Mouse (Mus musculus): ENCODE data around the gene Zfp599. TPM values are rescaled to one million over a fixed set of nuclear protein-coding genes. Genes with fewer than 3 reads are reported as not detected.
A peak's percentile ranks its signal among the peaks of the same experiment; 100 is the strongest.
"Not testable (repeated sequence)": the region's sequence is repeated elsewhere in the genome, so short reads cannot be mapped to it uniquely, and the experiment has no call there.

The Zfp599 gene
- 7.5 and 7.6 TPM in 2 replicates for polyA plus RNA-seq (2016; fragmentation: Nextera tagmentation; extraction: Ambion mirVana)

DNA sequence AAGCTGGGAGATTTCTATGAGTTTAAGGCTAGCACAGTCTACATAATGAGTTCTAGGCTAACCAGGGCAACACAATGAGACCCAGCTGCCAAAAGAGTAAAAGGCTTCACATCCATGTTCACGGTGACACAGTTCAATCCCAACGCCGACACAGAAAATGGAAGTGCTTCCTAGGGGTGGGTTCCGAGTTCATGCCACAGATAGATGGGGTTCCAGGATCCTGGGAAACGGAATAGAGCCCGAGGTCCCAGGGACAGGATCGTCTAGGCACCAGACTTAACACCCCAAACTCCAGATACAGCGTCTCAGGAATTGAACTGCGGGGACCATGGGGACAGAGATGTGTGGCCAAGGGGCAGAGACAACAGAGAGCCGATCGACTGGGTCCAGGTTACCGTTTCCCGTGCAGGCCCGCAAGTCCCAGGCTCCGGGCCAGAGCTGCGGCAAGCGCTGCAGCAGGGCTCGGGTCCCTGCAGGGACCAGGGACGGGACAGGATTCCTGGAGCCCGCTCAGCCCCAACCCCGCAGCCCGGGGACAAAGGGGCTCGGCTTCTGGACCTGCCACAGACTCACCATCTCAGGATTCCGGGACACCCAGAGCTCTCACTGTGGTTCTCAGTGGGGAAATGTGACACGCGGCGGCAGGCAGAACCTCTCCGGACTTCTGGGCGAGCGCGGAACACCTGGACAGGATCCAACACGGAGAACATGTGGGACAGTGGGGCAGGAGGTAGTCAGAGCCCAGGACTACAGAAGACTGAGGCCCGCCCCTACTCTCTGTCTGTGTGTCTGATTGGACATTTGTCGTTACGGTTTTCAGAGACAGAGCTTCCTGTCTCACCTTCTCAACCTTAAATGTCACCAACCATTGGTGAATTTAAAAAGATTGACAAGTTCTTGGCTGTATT is at the start of gene Zfp599:
Gene Zfp599 (minus strand): TSS at position 712 of the 908 bp plus-strand sequence.
- under 1% methylated on average over 35 of the region's 35 CpGs for WGBS
- Histone ChIP-seq H3K27ac (peak within 1 kb of the TSS; percentile 57; the same call in 1 of the 2 replicates), H3K36me3 (peaks cover 26% of the 10 kb centered on the region), H3K9ac (peak within 1 kb of the TSS; percentile 83), H3K27me3 (no peaks in the 10 kb centered on the region), H3K9me3 (peaks cover 13% of the 10 kb centered on the region), H3K4me1 (no peaks in the 10 kb centered on the region), H3K4me3 (peak within 1 kb of the TSS; percentile 67), H3K4me2 (replicated peaks) (peak within 1 kb of the TSS; percentile 71)
- peak; percentile 96 for ATAC-seq (ENCODE audit: insufficient number of reproducible peaks, insufficient read depth, low FRiP score, low TSS enrichment)

DNA sequence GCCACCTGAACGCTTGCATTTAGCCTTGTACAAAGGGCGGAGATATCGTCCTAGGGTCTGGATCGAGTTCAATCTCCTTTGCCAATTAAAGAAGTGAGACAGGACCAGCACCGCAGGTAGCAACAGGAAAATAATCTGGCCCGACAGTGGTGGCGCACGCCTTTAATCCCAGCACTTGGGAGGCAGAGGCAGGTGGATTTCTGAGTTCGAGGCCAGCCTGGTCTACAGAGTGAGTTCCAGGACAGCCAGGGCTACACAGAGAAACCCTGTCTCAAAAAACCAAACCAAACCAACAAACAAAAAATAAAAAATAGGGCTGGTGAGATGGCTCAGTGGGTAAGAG is 48.2 kb upstream of the Zfp599 start:
- H3K27ac ChIP-seq, H3K9me3 ChIP-seq, H3K4me1 ChIP-seq, H3K9ac ChIP-seq, H3K27me3 ChIP-seq: not testable (repeated sequence)
- Histone ChIP-seq H3K36me3 (peaks cover 24% of the 10 kb centered on the region), H3K4me2 (replicated peaks) (peak overlapping the region; percentile 43), H3K4me3 (peak overlapping the region; percentile 96)
- ATAC-seq (ENCODE audit: insufficient number of reproducible peaks, insufficient read depth, low FRiP score, low TSS enrichment), result peak; percentile 18; the same call in 1 of the 2 replicates
- 14% methylated on average over 9 of the region's 9 CpGs for WGBS

DNA sequence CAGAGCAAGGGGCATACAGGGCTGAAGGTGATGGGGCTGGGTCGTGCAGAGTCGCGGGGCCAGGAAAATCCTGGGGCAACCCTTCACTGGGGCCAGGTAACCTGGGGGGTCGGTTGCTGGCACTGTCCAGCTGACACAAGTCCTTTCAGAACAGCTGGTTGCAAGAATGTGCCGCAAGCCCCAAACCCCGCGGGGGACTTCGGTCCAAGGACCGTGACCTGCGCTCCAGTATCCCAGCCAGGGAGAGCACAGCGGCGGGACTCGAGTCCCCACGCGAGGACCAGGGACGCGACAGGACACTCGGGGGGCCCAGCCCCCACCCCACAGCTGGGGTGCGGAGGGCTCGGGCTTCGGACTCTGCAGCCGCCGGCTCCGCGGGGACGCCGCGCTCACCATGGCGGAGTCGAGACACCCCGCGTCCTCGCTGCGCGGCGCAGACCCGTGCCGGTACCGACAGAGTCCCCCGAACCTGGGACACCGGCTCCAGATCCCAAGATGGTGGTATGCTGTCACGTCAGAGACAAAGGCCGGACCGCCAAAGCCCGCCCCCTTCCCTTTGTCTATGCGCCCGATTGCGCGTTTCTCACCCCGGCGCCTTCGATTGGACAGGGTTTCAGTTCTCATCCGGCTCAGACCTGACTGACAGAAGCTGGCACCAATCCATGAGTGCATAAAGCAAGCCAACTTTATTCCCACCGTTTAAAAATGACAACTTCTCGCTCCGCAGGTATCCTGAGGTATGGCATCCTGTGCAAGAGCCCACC is 47.6 kb upstream of the Zfp599 start, which contains the start of gene Zfp810:
Gene Zfp810 (minus strand): TSS at position 493 of the 764 bp plus-strand sequence.
- Histone ChIP-seq H3K27me3 (no peaks in the 10 kb centered on the region), H3K36me3 (peaks cover 30% of the 10 kb centered on the region), H3K27ac (peak within 1 kb of the TSS; percentile 79), H3K4me1 (peaks cover 10% of the 10 kb centered on the region), H3K4me2 (replicated peaks) (peak within 1 kb of the TSS; percentile 68), H3K9me3 (peaks cover 5% of the 10 kb centered on the region; the same call in 1 of the 2 replicates), H3K4me3 (peak within 1 kb of the TSS; percentile 96), H3K9ac (peak within 1 kb of the TSS; percentile 95)
- WGBS, result under 1% methylated on average over 56 of the region's 56 CpGs
- ATAC-seq (ENCODE audit: insufficient number of reproducible peaks, insufficient read depth, low FRiP score, low TSS enrichment), result peak; percentile 99

- 12% methylated on average over 6 of the region's 6 CpGs for WGBS
- H3K36me3 ChIP-seq, result peaks cover 36% of the 10 kb centered on the region
- peak overlapping the region; percentile 95 for H3K9ac ChIP-seq
- H3K27ac ChIP-seq, result peak overlapping the region; percentile 79
- no peaks in the 10 kb centered on the region for H3K27me3 ChIP-seq
- H3K4me2 ChIP-seq (replicated peaks), result peak overlapping the region; percentile 68
- peaks cover 10% of the 10 kb centered on the region for H3K4me1 ChIP-seq
- H3K4me3 ChIP-seq, result peak overlapping the region; percentile 96
- no peak for ATAC-seq (ENCODE audit: insufficient number of reproducible peaks, insufficient read depth, low FRiP score, low TSS enrichment)
- H3K9me3 ChIP-seq, result peaks cover 5% of the 10 kb centered on the region; the same call in 1 of the 2 replicates
Measured at GRCm38 (mm10) chr9:22306726-22307125, 47.0 kb upstream of the Zfp599 start.

GRCm38 (mm10) chr9:22302199-22302598 is 42.5 kb upstream of the Zfp599 start:
- H3K27ac ChIP-seq, result no peak overlapping the region
- no peak overlapping the region for H3K4me3 ChIP-seq
- ATAC-seq (ENCODE audit: insufficient number of reproducible peaks, insufficient read depth, low FRiP score, low TSS enrichment), result no peak
- 97% methylated on average over 1 of the region's 1 CpGs for WGBS
- H3K9ac ChIP-seq, result no peak overlapping the region
- H3K27me3 ChIP-seq, result no peaks in the 10 kb centered on the region
- H3K9me3 ChIP-seq, result peaks cover 5% of the 10 kb centered on the region; the same call in 1 of the 2 replicates
- peaks cover 10% of the 10 kb centered on the region for H3K4me1 ChIP-seq
- peaks cover 76% of the 10 kb centered on the region for H3K36me3 ChIP-seq
- no peak overlapping the region for H3K4me2 ChIP-seq (replicated peaks)

GRCm38 (mm10) chr9:22278733-22279132 is 19.0 kb upstream of the Zfp599 start:
- Histone ChIP-seq H3K36me3 (peaks cover 82% of the 10 kb centered on the region), H3K9ac (no peak overlapping the region), H3K4me1 (no peaks in the 10 kb centered on the region), H3K4me3 (no peak overlapping the region), H3K9me3 (peaks cover 66% of the 10 kb centered on the region), H3K27me3 (no peaks in the 10 kb centered on the region), H3K27ac (no peak overlapping the region), H3K4me2 (replicated peaks) (no peak overlapping the region)
- 96% methylated on average over 4 of the region's 4 CpGs for WGBS
- ATAC-seq (ENCODE audit: insufficient number of reproducible peaks, insufficient read depth, low FRiP score, low TSS enrichment), result no peak

- no peak overlapping the region for H3K9ac ChIP-seq
- H3K9me3 ChIP-seq, result peaks cover 7% of the 10 kb centered on the region; the same call in 1 of the 2 replicates
- 97% methylated on average over 1 of the region's 1 CpGs for WGBS
- H3K27me3 ChIP-seq, result no peaks in the 10 kb centered on the region
- peaks cover 7% of the 10 kb centered on the region for H3K36me3 ChIP-seq
- no peak overlapping the region for H3K4me3 ChIP-seq
- no peak for ATAC-seq (ENCODE audit: insufficient number of reproducible peaks, insufficient read depth, low FRiP score, low TSS enrichment)
- no peak overlapping the region for H3K4me2 ChIP-seq (replicated peaks)
- H3K27ac ChIP-seq, result no peak overlapping the region
- no peaks in the 10 kb centered on the region for H3K4me1 ChIP-seq
Measured at GRCm38 (mm10) chr9:22268886-22269285, 9.2 kb upstream of the Zfp599 start.

DNA sequence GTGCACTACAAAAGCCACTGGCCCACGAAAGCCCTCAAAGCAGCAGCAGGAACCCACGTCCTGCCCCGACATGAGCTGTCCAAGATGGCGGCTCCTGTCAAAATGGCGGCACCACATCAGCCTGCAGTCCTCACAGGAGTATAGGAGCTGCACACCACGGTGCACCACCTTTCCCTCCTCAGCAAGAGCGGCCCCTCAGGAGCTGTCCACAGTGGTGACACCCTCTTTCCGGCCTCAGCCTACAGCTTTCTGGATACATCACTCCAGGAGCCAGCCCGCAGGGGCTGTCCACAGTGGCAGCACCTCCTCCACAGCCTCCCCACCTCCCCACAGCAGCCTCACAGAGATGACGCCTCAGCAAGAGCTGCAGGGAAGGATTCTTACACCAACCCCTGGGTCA is 2.9 kb upstream of the Zfp599 start:
- Histone ChIP-seq H3K9ac (no peak overlapping the region), H3K4me2 (replicated peaks) (no peak overlapping the region), H3K9me3 (no peaks in the 10 kb centered on the region; the same call in 1 of the 2 replicates), H3K36me3 (no peaks in the 10 kb centered on the region), H3K27ac (no peak overlapping the region), H3K4me1 (no peaks in the 10 kb centered on the region), H3K4me3 (no peak overlapping the region), H3K27me3 (no peaks in the 10 kb centered on the region)
- no peak for ATAC-seq (ENCODE audit: insufficient number of reproducible peaks, insufficient read depth, low FRiP score, low TSS enrichment)
- 90% methylated on average over 10 of the region's 10 CpGs for WGBS

DNA sequence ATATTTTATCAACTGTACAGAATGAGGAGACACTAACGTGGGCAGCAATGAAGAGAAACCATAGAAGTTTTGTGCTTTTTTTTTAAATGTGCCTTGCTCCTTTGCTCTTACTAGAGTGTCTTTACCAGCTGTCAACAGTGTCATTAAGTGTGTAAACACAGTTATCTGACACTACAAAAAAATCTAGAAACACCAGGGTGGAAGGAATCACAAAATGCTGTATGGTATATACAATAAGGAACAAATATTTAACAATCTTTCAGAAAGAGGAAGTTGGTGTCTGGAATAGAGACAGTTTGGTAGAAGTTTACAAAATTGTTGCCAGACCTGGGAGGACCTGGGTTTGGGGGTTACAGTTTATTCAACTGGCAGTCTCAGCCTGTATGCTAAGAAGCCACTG is 1.9 kb upstream of the Zfp599 start:
- Histone ChIP-seq H3K27me3 (no peaks in the 10 kb centered on the region), H3K4me1 (no peaks in the 10 kb centered on the region), H3K4me2 (replicated peaks) (no peak overlapping the region), H3K27ac (no peak overlapping the region), H3K9ac (no peak overlapping the region), H3K4me3 (no peak overlapping the region), H3K9me3 (no peaks in the 10 kb centered on the region), H3K36me3 (peaks cover 8% of the 10 kb centered on the region)
- WGBS, result 75% methylated on average over 1 of the region's 1 CpGs
- ATAC-seq (ENCODE audit: insufficient number of reproducible peaks, insufficient read depth, low FRiP score, low TSS enrichment), result no peak

- H3K9ac ChIP-seq, result no peak overlapping the region
- H3K27ac ChIP-seq, result no peak overlapping the region
Measured at GRCm38 (mm10) chr9:22260092-22260422, 362 bp upstream of the Zfp599 start.

DNA sequence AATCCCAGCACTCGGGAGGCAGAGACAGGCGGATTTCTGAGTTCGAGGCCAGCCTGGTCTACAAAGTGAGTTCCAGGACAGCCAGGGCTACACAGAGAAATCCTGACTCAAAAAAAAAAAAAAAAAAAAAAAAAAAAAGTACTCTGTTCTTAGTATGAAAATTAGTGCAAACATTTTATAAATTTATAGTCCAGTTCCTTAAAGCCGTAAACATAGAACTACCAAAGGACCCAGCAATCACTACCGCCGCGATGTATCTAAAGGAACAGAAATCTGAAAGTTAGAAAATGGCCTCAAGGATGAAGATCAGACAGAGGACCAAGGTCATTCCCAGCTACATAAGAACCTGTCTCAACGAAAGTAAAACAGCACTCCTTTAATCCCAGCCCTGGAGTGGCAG is 911 bp downstream of the Zfp599 start:
- peak overlapping the region; percentile 67 for H3K4me3 ChIP-seq
- H3K27me3 ChIP-seq, result no peaks in the 10 kb centered on the region
- no peak overlapping the region for H3K27ac ChIP-seq
- 84% methylated on average over 8 of the region's 8 CpGs for WGBS
- H3K36me3 ChIP-seq, result peaks cover 31% of the 10 kb centered on the region
- H3K9me3 ChIP-seq, result peaks cover 13% of the 10 kb centered on the region
- peak overlapping the region; percentile 71 for H3K4me2 ChIP-seq (replicated peaks)
- ATAC-seq (ENCODE audit: insufficient number of reproducible peaks, insufficient read depth, low FRiP score, low TSS enrichment), result no peak
- H3K4me1 ChIP-seq, result no peaks in the 10 kb centered on the region
- H3K9ac ChIP-seq, result peak overlapping the region; percentile 83

More at GRCm38 (mm10) chr9:22260092-22260422, 362 bp upstream of the Zfp599 start:
- Histone ChIP-seq H3K9me3 (peaks cover 13% of the 10 kb centered on the region), H3K4me1 (no peaks in the 10 kb centered on the region), H3K4me3 (peak overlapping the region; percentile 67), H3K36me3 (peaks cover 23% of the 10 kb centered on the region), H3K27me3 (no peaks in the 10 kb centered on the region), H3K4me2 (replicated peaks) (peak overlapping the region; percentile 71)
- ATAC-seq (ENCODE audit: insufficient number of reproducible peaks, insufficient read depth, low FRiP score, low TSS enrichment), result no peak
- 21% methylated on average over 3 of the region's 3 CpGs for WGBS

All from embryonic facial prominence, embryonic 12.5 days (tissue).